Mouse (Mus musculus): Measurements from ENCODE around the gene Hnrnpll. TPM values are rescaled to one million over a fixed set of nuclear protein-coding genes. Genes with fewer than 3 reads are reported as not detected.
A peak's percentile ranks its signal among the peaks of the same experiment; 100 is the strongest.

The Hnrnpll gene
- 41.9 and 47.6 TPM in 2 replicates for polyA plus RNA-seq (2015; fragmentation: Nextera tagmentation; extraction: Ambion mirVana)

- Histone ChIP-seq H3K4me2 (peak within 1 kb of the TSS; percentile 65), H3K9ac (peak within 1 kb of the TSS; percentile 89), H3K36me3 (no peaks in the 10 kb centered on the region), H3K27ac (peak within 1 kb of the TSS; percentile 99), H3K4me1 (peaks cover 7% of the 10 kb centered on the region), H3K4me3 (peak within 1 kb of the TSS; percentile 82), H3K27me3 (no peaks in the 10 kb centered on the region), H3K9me3 (no peaks in the 10 kb centered on the region)
- ATAC-seq (ENCODE audit: insufficient number of reproducible peaks, low FRiP score, low TSS enrichment, low read depth) = peak; percentile 98
- WGBS = under 1% methylated on average over 91 of the region's 97 CpGs
These were observed at the start of gene Hnrnpll for GRCm38 (mm10) chr17:80061783-80062619. TSS of gene Hnrnpll (minus strand) at chr17:80062334.

GRCm38 (mm10) chr17:80105348-80105978 lies 43.3 kb upstream of the Hnrnpll start:
- Histone ChIP-seq H3K27ac (no peak overlapping the region), H3K27me3 (no peaks in the 10 kb centered on the region), H3K4me2 (no peak overlapping the region), H3K9ac (no peak overlapping the region), H3K4me1 (no peaks in the 10 kb centered on the region), H3K36me3 (no peaks in the 10 kb centered on the region), H3K4me3 (no peak overlapping the region), H3K9me3 (no peaks in the 10 kb centered on the region)
- no peak for ATAC-seq (ENCODE audit: insufficient number of reproducible peaks, low FRiP score, low TSS enrichment, low read depth)
- WGBS = 82% methylated on average over 10 of the region's 10 CpGs

- Histone ChIP-seq H3K27ac (no peak overlapping the region), H3K4me3 (no peak overlapping the region), H3K9ac (no peak overlapping the region), H3K27me3 (no peaks in the 10 kb centered on the region), H3K4me2 (no peak overlapping the region), H3K4me1 (peaks cover 8% of the 10 kb centered on the region), H3K9me3 (no peaks in the 10 kb centered on the region), H3K36me3 (no peaks in the 10 kb centered on the region)
- 79% methylated on average over 6 of the region's 6 CpGs for WGBS
- no peak for ATAC-seq (ENCODE audit: insufficient number of reproducible peaks, low FRiP score, low TSS enrichment, low read depth)
These were observed 37.7 kb upstream of the Hnrnpll start for GRCm38 (mm10) chr17:80099823-80100222.

- Histone ChIP-seq H3K36me3 (no peaks in the 10 kb centered on the region), H3K4me1 (peaks cover 8% of the 10 kb centered on the region), H3K9me3 (no peaks in the 10 kb centered on the region), H3K4me2 (no peak overlapping the region), H3K4me3 (no peak overlapping the region), H3K27me3 (no peaks in the 10 kb centered on the region), H3K27ac (no peak overlapping the region), H3K9ac (no peak overlapping the region)
- ATAC-seq (ENCODE audit: insufficient number of reproducible peaks, low FRiP score, low TSS enrichment, low read depth) = no peak
- WGBS = 52% methylated on average over 2 of the region's 2 CpGs
These were observed 35.1 kb upstream of the Hnrnpll start for GRCm38 (mm10) chr17:80097221-80097620.

- ATAC-seq (ENCODE audit: insufficient number of reproducible peaks, low FRiP score, low TSS enrichment, low read depth) = no peak
- WGBS = 85% methylated on average over 8 of the region's 8 CpGs
- Histone ChIP-seq H3K9me3 (no peaks in the 10 kb centered on the region), H3K27ac (no peak overlapping the region), H3K36me3 (no peaks in the 10 kb centered on the region), H3K4me1 (peaks cover 8% of the 10 kb centered on the region), H3K9ac (no peak overlapping the region), H3K4me3 (no peak overlapping the region), H3K27me3 (no peaks in the 10 kb centered on the region), H3K4me2 (no peak overlapping the region)
These were observed 34.6 kb upstream of the Hnrnpll start for GRCm38 (mm10) chr17:80096720-80097114.

- H3K9ac ChIP-seq = no peak overlapping the region
- no peak overlapping the region for H3K27ac ChIP-seq
- no peaks in the 10 kb centered on the region for H3K36me3 ChIP-seq
- peaks cover 8% of the 10 kb centered on the region for H3K4me1 ChIP-seq
- WGBS = 9% methylated on average over 20 of the region's 20 CpGs
- H3K9me3 ChIP-seq = no peaks in the 10 kb centered on the region
- no peaks in the 10 kb centered on the region for H3K27me3 ChIP-seq
- peak overlapping the region; percentile 38 for H3K4me2 ChIP-seq
- peak overlapping the region; percentile 18 for H3K4me3 ChIP-seq
- ATAC-seq (ENCODE audit: insufficient number of reproducible peaks, low FRiP score, low TSS enrichment, low read depth) = peak; percentile 52; the same call in 1 of the 2 replicates
These were observed 34.0 kb upstream of the Hnrnpll start for GRCm38 (mm10) chr17:80096043-80096719.

GRCm38 (mm10) chr17:80095254-80095899 lies 33.2 kb upstream of the Hnrnpll start:
- H3K27ac ChIP-seq = no peak overlapping the region
- H3K36me3 ChIP-seq = no peaks in the 10 kb centered on the region
- WGBS = 82% methylated on average over 9 of the region's 9 CpGs
- ATAC-seq (ENCODE audit: insufficient number of reproducible peaks, low FRiP score, low TSS enrichment, low read depth) = no peak
- H3K4me1 ChIP-seq = peaks cover 8% of the 10 kb centered on the region
- H3K4me3 ChIP-seq = peak overlapping the region; percentile 18; the same call in 1 of the 2 replicates
- H3K27me3 ChIP-seq = no peaks in the 10 kb centered on the region
- no peaks in the 10 kb centered on the region for H3K9me3 ChIP-seq
- H3K9ac ChIP-seq = no peak overlapping the region
- peak overlapping the region; percentile 38; the same call in 1 of the 2 replicates for H3K4me2 ChIP-seq

GRCm38 (mm10) chr17:80091879-80092549 lies 29.9 kb upstream of the Hnrnpll start:
- no peaks in the 10 kb centered on the region for H3K27me3 ChIP-seq
- H3K27ac ChIP-seq = no peak overlapping the region
- WGBS = 47% methylated on average over 6 of the region's 6 CpGs
- no peaks in the 10 kb centered on the region for H3K36me3 ChIP-seq
- H3K9ac ChIP-seq = no peak overlapping the region
- H3K4me1 ChIP-seq = peaks cover 8% of the 10 kb centered on the region
- H3K9me3 ChIP-seq = no peaks in the 10 kb centered on the region
- H3K4me2 ChIP-seq = no peak overlapping the region
- ATAC-seq (ENCODE audit: insufficient number of reproducible peaks, low FRiP score, low TSS enrichment, low read depth) = no peak
- no peak overlapping the region for H3K4me3 ChIP-seq

- Histone ChIP-seq H3K4me1 (peaks cover 1% of the 10 kb centered on the region; the same call in 1 of the 2 replicates), H3K4me3 (no peak overlapping the region), H3K36me3 (no peaks in the 10 kb centered on the region), H3K9me3 (no peaks in the 10 kb centered on the region), H3K27me3 (no peaks in the 10 kb centered on the region), H3K27ac (no peak overlapping the region), H3K9ac (no peak overlapping the region), H3K4me2 (no peak overlapping the region)
- ATAC-seq (ENCODE audit: insufficient number of reproducible peaks, low FRiP score, low TSS enrichment, low read depth) = no peak
- WGBS = 74% methylated on average over 4 of the region's 4 CpGs
These were observed 28.4 kb upstream of the Hnrnpll start for GRCm38 (mm10) chr17:80090551-80090950.

- H3K27me3 ChIP-seq = no peaks in the 10 kb centered on the region
- no peak overlapping the region for H3K4me2 ChIP-seq
- 85% methylated on average over 3 of the region's 3 CpGs for WGBS
- ATAC-seq (ENCODE audit: insufficient number of reproducible peaks, low FRiP score, low TSS enrichment, low read depth) = no peak
- H3K4me3 ChIP-seq = no peak overlapping the region
- H3K9me3 ChIP-seq = no peaks in the 10 kb centered on the region
- no peak overlapping the region for H3K9ac ChIP-seq
- H3K36me3 ChIP-seq = no peaks in the 10 kb centered on the region
- no peak overlapping the region for H3K27ac ChIP-seq
- H3K4me1 ChIP-seq = no peaks in the 10 kb centered on the region
These were observed 26.0 kb upstream of the Hnrnpll start for GRCm38 (mm10) chr17:80088168-80088567.

- Histone ChIP-seq H3K4me1 (no peaks in the 10 kb centered on the region), H3K27me3 (no peaks in the 10 kb centered on the region), H3K4me2 (no peak overlapping the region), H3K9ac (no peak overlapping the region), H3K27ac (no peak overlapping the region), H3K4me3 (no peak overlapping the region), H3K9me3 (no peaks in the 10 kb centered on the region), H3K36me3 (no peaks in the 10 kb centered on the region)
- 91% methylated on average over 11 of the region's 11 CpGs for WGBS
- no peak for ATAC-seq (ENCODE audit: insufficient number of reproducible peaks, low FRiP score, low TSS enrichment, low read depth)
These were observed 24.5 kb upstream of the Hnrnpll start for GRCm38 (mm10) chr17:80086591-80086990.
